11 mouse cellular contexts compared by ENCODE assay signal in the genomic region with DNA sequence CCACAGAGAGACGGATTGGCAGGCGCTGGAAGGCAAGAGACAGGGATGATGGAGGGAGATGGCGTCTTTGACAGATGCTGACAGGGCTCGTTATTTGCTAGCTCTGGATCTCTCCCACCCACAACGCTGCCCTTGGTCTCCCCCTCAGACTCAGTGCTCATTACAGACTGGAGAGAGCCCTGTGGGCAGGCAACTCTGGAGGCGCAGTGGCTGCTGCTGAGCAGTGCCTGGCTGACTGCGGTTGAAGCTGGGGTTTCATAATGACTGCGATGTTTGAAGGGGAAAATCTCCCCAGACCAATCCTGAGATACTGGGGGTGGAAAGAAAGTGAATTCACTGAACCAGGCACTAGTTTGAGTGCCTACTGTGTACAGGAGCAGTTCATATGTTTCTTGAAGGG. TPM values are rescaled to one million over a fixed set of nuclear protein-coding genes. Genes with fewer than 3 reads are reported as not detected.
DNase-seq lines count a peak whose midpoint lies in the region; ATAC-seq and TF ChIP-seq lines count a peak whose summit lies in the region.
"Had no signal": no experiment of that assay in that cellular context is flagged by ENCODE, and none has a peak within 500 bp of the region (broad histone marks: within the 10 kb centered on the region; RNA-seq: fewer than 3 reads in every experiment).

No protein-coding gene starts in this region.

- no peaks in the 10 kb centered on the region for H3K36me3 ChIP-seq in forebrain, embryonic 16.5 days (ENCODE audit: control insufficient read depth, insufficient read depth)
- no peaks in the 10 kb centered on the region for H3K36me3 ChIP-seq in limb, embryonic 11.5 days (ENCODE audit: control insufficient read depth, insufficient read depth, low read length)
- no peaks in the 10 kb centered on the region for H3K36me3 ChIP-seq in neural tube, embryonic 14.5 days (ENCODE audit: control insufficient read depth, insufficient read depth, low read length)
- H3K36me3 ChIP-seq in stomach, postnatal 0 days (ENCODE audit: control insufficient read depth, insufficient read depth, low read length) = no peaks in the 10 kb centered on the region
- H3K36me3 ChIP-seq: embryonic facial prominence, embryonic 13.5 days; limb, embryonic 15.5 days had no signal

- H3K27me3 ChIP-seq in forebrain, embryonic 16.5 days (replicated peaks; ENCODE audit: control insufficient read depth, insufficient read depth, low read length) = no peaks in the 10 kb centered on the region
- H3K27me3 ChIP-seq in limb, embryonic 11.5 days (ENCODE audit: control insufficient read depth, insufficient read depth, low read length) = peaks cover 23% of the 10 kb centered on the region; the same call in 1 of the 2 replicates
- H3K27me3 ChIP-seq in neural tube, embryonic 14.5 days (ENCODE audit: control insufficient read depth, insufficient read depth, low read length) = no peaks in the 10 kb centered on the region; the same call in 1 of the 2 replicates
- H3K27me3 ChIP-seq in stomach, postnatal 0 days (ENCODE audit: control insufficient read depth, insufficient read depth, low read length) = peaks cover 33% of the 10 kb centered on the region

- no peaks in the 10 kb centered on the region for H3K9me3 ChIP-seq in forebrain, embryonic 16.5 days (ENCODE audit: control insufficient read depth, low read length)
- no peaks in the 10 kb centered on the region for H3K9me3 ChIP-seq in limb, embryonic 11.5 days (ENCODE audit: control insufficient read depth, low read length)
- no peaks in the 10 kb centered on the region for H3K9me3 ChIP-seq in neural tube, embryonic 14.5 days (ENCODE audit: control insufficient read depth, low read length)
- H3K9me3 ChIP-seq in stomach, postnatal 0 days (ENCODE audit: control insufficient read depth, low read length) = no peaks in the 10 kb centered on the region
- H3K9me3 ChIP-seq: embryonic facial prominence, embryonic 13.5 days; limb, embryonic 15.5 days had no signal

- peak overlapping the region; percentile 99 for H3K27ac ChIP-seq in forebrain, embryonic 16.5 days (ENCODE audit: low read length)
- H3K27ac ChIP-seq in limb, embryonic 11.5 days (replicated peaks; ENCODE audit: low read depth, low read length) = no peak overlapping the region
- peak overlapping the region; percentile 95 for H3K27ac ChIP-seq in neural tube, embryonic 14.5 days (ENCODE audit: low read depth, low read length)
- H3K27ac ChIP-seq in stomach, postnatal 0 days (replicated peaks) = no peak overlapping the region
- H3K27ac ChIP-seq: embryonic facial prominence, embryonic 13.5 days; limb, embryonic 15.5 days had no signal

- peaks cover 60% of the 10 kb centered on the region for H3K4me1 ChIP-seq in forebrain, embryonic 16.5 days (replicated peaks; ENCODE audit: control insufficient read depth, insufficient read depth, low read length)
- H3K4me1 ChIP-seq in limb, embryonic 11.5 days (ENCODE audit: control insufficient read depth, insufficient read depth, low read length) = peaks cover 30% of the 10 kb centered on the region
- peaks cover 47% of the 10 kb centered on the region for H3K4me1 ChIP-seq in neural tube, embryonic 14.5 days (ENCODE audit: control insufficient read depth, insufficient read depth, low read length)
- H3K4me1 ChIP-seq in stomach, postnatal 0 days (replicated peaks; ENCODE audit: control insufficient read depth, insufficient read depth) = no peaks in the 10 kb centered on the region; the same call in 1 of the 2 replicates

- H3K4me3 ChIP-seq in forebrain, embryonic 16.5 days (replicated peaks; ENCODE audit: low read length) = no peak overlapping the region
- no peak overlapping the region for H3K4me3 ChIP-seq in limb, embryonic 11.5 days (ENCODE audit: low read depth, low read length)
- no peak overlapping the region for H3K4me3 ChIP-seq in neural tube, embryonic 14.5 days (ENCODE audit: low read depth, low read length)
- no peak overlapping the region for H3K4me3 ChIP-seq in stomach, postnatal 0 days (ENCODE audit: low read depth, low read length)
- H3K4me3 ChIP-seq: limb, embryonic 15.5 days had no signal

- no peak overlapping the region for H3K4me2 ChIP-seq in forebrain, embryonic 16.5 days (ENCODE audit: low read length)
- no peak overlapping the region for H3K4me2 ChIP-seq in limb, embryonic 11.5 days (ENCODE audit: low read depth, severe bottlenecking)
- H3K4me2 ChIP-seq in neural tube, embryonic 14.5 days (ENCODE audit: low read depth, low read length) = no peak overlapping the region
- H3K4me2 ChIP-seq in stomach, postnatal 0 days (replicated peaks; ENCODE audit: low read depth) = no peak overlapping the region
- H3K4me2 ChIP-seq: embryonic facial prominence, embryonic 13.5 days; heart, embryonic 11.5 days; limb, embryonic 15.5 days had no signal

- TF ChIP-seq CTCF in stomach, postnatal 0 days (IDR thresholded peaks at IDR 0.05; ENCODE audit: low read depth) = no peak

- peak overlapping the region; percentile 51 for H3K9ac ChIP-seq in forebrain, embryonic 16.5 days (replicated peaks; ENCODE audit: low read depth, low read length)
- H3K9ac ChIP-seq in limb, embryonic 11.5 days (ENCODE audit: low read length) = no peak overlapping the region
- H3K9ac ChIP-seq in neural tube, embryonic 14.5 days (replicated peaks; ENCODE audit: low read depth, low read length) = 0 out of 2 replicates have a peak overlapping the region, but pooled peaks have one; percentile 16
- H3K9ac ChIP-seq in stomach, postnatal 0 days (ENCODE audit: low read length) = no peak overlapping the region
- H3K9ac ChIP-seq: embryonic facial prominence, embryonic 13.5 days; limb, embryonic 15.5 days had no signal

- TF ChIP-seq EP300 in stomach, postnatal 0 days (optimal IDR thresholded peaks at IDR 0.05) = no peak

- no peak for ATAC-seq in forebrain, embryonic 16.5 days
- no peak for ATAC-seq in limb, embryonic 11.5 days (ENCODE audit: insufficient number of reproducible peaks, low FRiP score, low TSS enrichment, low read depth)
- ATAC-seq in neural tube, embryonic 14.5 days (ENCODE audit: low read depth) = no peak
- no peak for ATAC-seq in stomach, postnatal 0 days (ENCODE audit: low FRiP score, low TSS enrichment)

- peak; percentile 54 for DNase-seq in cerebellum, adult 9-11 months
- DNase-seq in cerebellum, postnatal 4 days (ENCODE audit: low spot score in 2 of 2) = no peak
- DNase-seq in limb, embryonic 11.5 days (ENCODE audit: low spot score) = peak; percentile 51
- DNase-seq in thymus, postnatal 14 days = no peak
- DNase-seq in stomach, postnatal 0 days (ENCODE audit: low spot score) = no peak
- no peak for DNase-seq in spleen, postnatal 36 days (ENCODE audit: low spot score in 2 of 2)

- 13% methylated on average over 8 of the region's 8 CpGs for WGBS in forebrain, embryonic 16.5 days
- 23% methylated on average over 8 of the region's 8 CpGs for WGBS in limb, embryonic 11.5 days
- 13% methylated on average over 8 of the region's 8 CpGs for WGBS in neural tube, embryonic 14.5 days
- WGBS in stomach, postnatal 0 days = 31% methylated on average over 8 of the region's 8 CpGs

RNA-seq across cellular contexts. Expression of a gene that starts 21.2 kb away (rescaled TPM):
- polyA plus RNA-seq in forebrain, embryonic 16.5 days (2015; fragmentation: Nextera tagmentation; extraction: Ambion mirVana) = 80.6 and 87.7 TPM in 2 replicates
- polyA plus RNA-seq in limb, embryonic 11.5 days (2014; fragmentation: Nextera tagmentation; extraction: Ambion mirVana) = 34.4 and 36.4 TPM in 2 replicates
- 23.5 and 29.3 TPM in 2 replicates for polyA plus RNA-seq in neural tube, embryonic 14.5 days (2014; fragmentation: Nextera tagmentation; extraction: Ambion mirVana)
- 25.5 and 27.6 TPM in 2 replicates for polyA plus RNA-seq in stomach, postnatal 0 days (2015; fragmentation: Nextera tagmentation; extraction: Ambion mirVana)

Comparison
In these comparisons a context has a peak if more than half of its experiments do, and no peak if none do; other contexts are left out.
1. DNase-seq: peak in cerebellum, adult 9-11 months (single experiment) and limb, embryonic 11.5 days (single experiment); none in cerebellum, postnatal 4 days (0 of 2), thymus, postnatal 14 days (single experiment), stomach, postnatal 0 days (single experiment) and spleen, postnatal 36 days (0 of 2).
2. H3K27ac ChIP-seq: peak in forebrain, embryonic 16.5 days (single experiment) and neural tube, embryonic 14.5 days (single experiment); none in limb, embryonic 11.5 days (single experiment) and stomach, postnatal 0 days (single experiment).
3. H3K9ac ChIP-seq: peak in forebrain, embryonic 16.5 days (single experiment) and neural tube, embryonic 14.5 days (single experiment); none in limb, embryonic 11.5 days (single experiment) and stomach, postnatal 0 days (single experiment).